Mouse (Mus musculus) intestine, embryonic 14.5 days (tissue): ENCODE measurements at regions not wholly inside any gene's neighbourhood (a gene's known extent, or its start where the extent isn't known, plus 50 kb on each side); places are given as distances from the start of the nearest gene placed in this dataset.
"Not testable (repeated sequence)": the region's sequence is repeated elsewhere in the genome, so short reads cannot be mapped to it uniquely, and the experiment has no call there.

Experiments used
- ATAC-seq: fragments of 200-750 bp; cut with Nextera tagmentation; replicated peaks from 2 replicates; pipeline ENCODE4 v1.8.0; 2017; ENCODE audit warnings: low read depth, moderate number of reproducible peaks, moderate TSS enrichment, moderate library complexity; ENCODE audit not compliant: low FRiP score, low TSS enrichment
- DNase-seq: peaks from one replicate; pipeline ENCODE4 v3.0.0-alpha.2; 2018; ENCODE audit warnings: low spot score
- H3K27ac ChIP-seq: fragments of 300-500 bp; sonication (generic); 2 replicates; pipeline ENCODE4 v1.5.1; 2014; ENCODE audit warnings: low read depth, mild to moderate bottlenecking, control low read depth
- H3K27me3 ChIP-seq: fragments of 300-500 bp; sonication (generic); replicated peaks from 2 replicates; pipeline ENCODE4 v1.6.1; 2014; ENCODE audit warnings: low read length, control low read depth; ENCODE audit not compliant: control insufficient read depth, insufficient read depth
- H3K36me3 ChIP-seq: fragments of 300-500 bp; sonication (generic); 2 replicates; pipeline ENCODE4 v1.6.1; 2014; ENCODE audit warnings: low read length, control low read depth; ENCODE audit not compliant: control insufficient read depth, insufficient read depth
- H3K4me1 ChIP-seq: fragments of 300-500 bp; sonication (generic); replicated peaks from 2 replicates; pipeline ENCODE4 v1.6.1; 2014; ENCODE audit warnings: low read length, control low read depth, mixed read lengths; ENCODE audit not compliant: control insufficient read depth, insufficient read depth
- H3K4me2 ChIP-seq: fragments of 300-500 bp; sonication (generic); 2 replicates; pipeline ENCODE4 v1.6.1; 2014; ENCODE audit warnings: low read length
- H3K4me3 ChIP-seq: fragments of 300-500 bp; sonication (generic); 2 replicates; pipeline ENCODE4 v1.5.1; 2014; ENCODE audit warnings: low read depth, low read length, control low read depth, mixed read lengths
- H3K9ac ChIP-seq: fragments of 300-500 bp; sonication (generic); 2 replicates; pipeline ENCODE4 v1.6.1; 2014; ENCODE audit warnings: mild to moderate bottlenecking, low read length
- H3K9me3 ChIP-seq: fragments of 300-500 bp; sonication (generic); 2 replicates; pipeline ENCODE4 v1.6.1; 2016; ENCODE audit warnings: low read length, control low read depth; ENCODE audit not compliant: control insufficient read depth
- WGBS: fragments of 180-500 bp; shearing (Covaris S2); extraction: QIAGEN DNeasy Blood & Tissue Kit; methylation state at CpG from one replicate; pipeline ENCODE4 v1.1.7; 2014; 5-methylcytosine and 5-hydroxymethylcytosine counted together

GRCm38 (mm10) chr3:59563486-59564006 is 166.0 kb upstream of the Gm5538 start:
- whole genome bisulfite sequencing: 50% methylated on average over 3 of the region's 3 CpGs
- not testable (repeated sequence) for H3K9me3 ChIP-seq, ATAC-seq, DNase-seq, H3K9ac ChIP-seq, H3K27me3 ChIP-seq, H3K36me3 ChIP-seq, H3K4me1 ChIP-seq, H3K4me3 ChIP-seq, H3K4me2 ChIP-seq, H3K27ac ChIP-seq

GRCm38 (mm10) chr3:59542621-59543020 is 187.0 kb upstream of the Gm5538 start:
- WGBS: 82% methylated on average over 2 of the region's 2 CpGs
- no peak for ATAC-seq

GRCm38 (mm10) chr3:59540547-59540946 is 189.0 kb upstream of the Gm5538 start:
- not testable (repeated sequence) for H3K9ac ChIP-seq, H3K27ac ChIP-seq, DNase-seq, ATAC-seq, H3K4me3 ChIP-seq, H3K4me2 ChIP-seq, H3K36me3 ChIP-seq, H3K4me1 ChIP-seq, H3K9me3 ChIP-seq, H3K27me3 ChIP-seq

More at GRCm38 (mm10) chr3:59542621-59543020, 187.0 kb upstream of the Gm5538 start:
- H3K4me2 ChIP-seq: no peak overlapping the region
- no peak overlapping the region for H3K27ac ChIP-seq
- H3K27me3 ChIP-seq: no peaks in the 10 kb centered on the region
- no peaks in the 10 kb centered on the region for H3K9me3 ChIP-seq
- no peaks in the 10 kb centered on the region for H3K36me3 ChIP-seq
- H3K4me1 ChIP-seq: no peaks in the 10 kb centered on the region
- no peak overlapping the region for H3K9ac ChIP-seq
- DNase-seq: no peak
- no peak overlapping the region for H3K4me3 ChIP-seq

GRCm38 (mm10) chr3:59539893-59540292 is 189.7 kb upstream of the Gm5538 start:
- not testable (repeated sequence) for ATAC-seq
- WGBS: 95% methylated on average over 3 of the region's 3 CpGs

GRCm38 (mm10) chr3:59531311-59531834 is 187.2 kb upstream of the Igsf10 start:
- Histone ChIP-seq H3K9ac (no peak overlapping the region), H3K4me2 (no peak overlapping the region), H3K27ac (no peak overlapping the region), H3K36me3 (no peaks in the 10 kb centered on the region), H3K9me3 (no peaks in the 10 kb centered on the region), H3K4me1 (no peaks in the 10 kb centered on the region), H3K4me3 (no peak overlapping the region), H3K27me3 (no peaks in the 10 kb centered on the region)
- ATAC-seq (no peak), DNase-seq (no peak)
- 67% methylated on average over 2 of the region's 2 CpGs for WGBS

More at GRCm38 (mm10) chr3:59539893-59540292, 189.7 kb upstream of the Gm5538 start:
- not testable (repeated sequence) for DNase-seq, H3K27me3 ChIP-seq, H3K27ac ChIP-seq, H3K9ac ChIP-seq, H3K36me3 ChIP-seq, H3K4me2 ChIP-seq, H3K4me3 ChIP-seq, H3K4me1 ChIP-seq, H3K9me3 ChIP-seq

GRCm38 (mm10) chr3:59530592-59531310 is 186.6 kb upstream of the Igsf10 start:
- 62% methylated on average over 9 of the region's 9 CpGs for WGBS
- H3K4me2 ChIP-seq: no peak overlapping the region
- H3K27me3 ChIP-seq: no peaks in the 10 kb centered on the region
- no peak overlapping the region for H3K9ac ChIP-seq
- DNase-seq: no peak
- no peak overlapping the region for H3K4me3 ChIP-seq
- H3K36me3 ChIP-seq: no peaks in the 10 kb centered on the region
- H3K9me3 ChIP-seq: no peaks in the 10 kb centered on the region
- no peaks in the 10 kb centered on the region for H3K4me1 ChIP-seq
- no peak overlapping the region for H3K27ac ChIP-seq
- ATAC-seq: 0 out of 2 replicates have a peak, but pooled peaks have one; percentile 36

- no peak for ATAC-seq
- 89% methylated on average over 1 of the region's 1 CpGs for WGBS
Observed at GRCm38 (mm10) chr3:59520766-59521165, 176.6 kb upstream of the Igsf10 start.

GRCm38 (mm10) chr3:59478095-59478494 is 133.9 kb upstream of the Igsf10 start:
- Histone ChIP-seq H3K27me3 (no peaks in the 10 kb centered on the region), H3K4me1 (no peaks in the 10 kb centered on the region), H3K4me2 (no peak overlapping the region), H3K36me3 (no peaks in the 10 kb centered on the region), H3K9ac (no peak overlapping the region), H3K4me3 (no peak overlapping the region), H3K27ac (no peak overlapping the region), H3K9me3 (no peaks in the 10 kb centered on the region)
- DNase-seq: no peak
- 28% methylated on average over 5 of the region's 5 CpGs for WGBS
- ATAC-seq: no peak

More at GRCm38 (mm10) chr3:59520766-59521165, 176.6 kb upstream of the Igsf10 start:
- Histone ChIP-seq H3K4me3 (no peak overlapping the region), H3K27me3 (no peaks in the 10 kb centered on the region), H3K9ac (no peak overlapping the region), H3K27ac (no peak overlapping the region), H3K36me3 (no peaks in the 10 kb centered on the region), H3K4me1 (no peaks in the 10 kb centered on the region), H3K9me3 (no peaks in the 10 kb centered on the region), H3K4me2 (no peak overlapping the region)
- DNase-seq: no peak
